Mouse (Mus musculus) testis, adult 2 months (tissue): ENCODE measurements around the gene Hist1h2ae. TPM values are rescaled to one million over a fixed set of nuclear protein-coding genes. Genes with fewer than 3 reads are reported as not detected.
A peak's percentile ranks its signal among the peaks of the same experiment; 100 is the strongest.
"Not testable (repeated sequence)": the region's sequence is repeated elsewhere in the genome, so short reads cannot be mapped to it uniquely, and the experiment has no call there.

Experiments used
- H3K27ac ChIP-seq: fragments of 200-500 bp; 2 replicates; pipeline ENCODE4 v1.5.1; 2012; ENCODE audit warnings: low read depth, low read length; ENCODE audit not compliant: control insufficient read depth, insufficient read depth
- H3K27me3 ChIP-seq: fragments of 200-500 bp; 2 replicates; pipeline ENCODE4 v1.6.1; 2012; ENCODE audit warnings: mild to moderate bottlenecking, low read length, moderate library complexity; ENCODE audit not compliant: control insufficient read depth, insufficient read depth
- H3K36me3 ChIP-seq: fragments of 200-500 bp; 2 replicates; pipeline ENCODE4 v1.6.1; 2012; ENCODE audit warnings: mild to moderate bottlenecking, low read length; ENCODE audit not compliant: control insufficient read depth, insufficient read depth
- H3K4me1 ChIP-seq: fragments of 200-500 bp; 2 replicates; pipeline ENCODE4 v1.6.1; 2012; ENCODE audit warnings: low read length; ENCODE audit not compliant: control insufficient read depth, insufficient read depth
- H3K4me3 ChIP-seq: fragments of 200-500 bp; 2 replicates; pipeline ENCODE4 v1.5.1; 2012; ENCODE audit warnings: low read depth, mild to moderate bottlenecking, low read length, moderate library complexity, mixed read lengths; ENCODE audit not compliant: control insufficient read depth
- CTCF ChIP-seq: fragments of 200-500 bp; IDR thresholded peaks from 2 replicates; pipeline ENCODE4 v1.5.1; 2012; ENCODE audit warnings: low read depth, mild to moderate bottlenecking, inconsistent platforms, low read length, moderate library complexity; ENCODE audit not compliant: control insufficient read depth, insufficient read depth, insufficient replicate concordance
- POLR2A ChIP-seq: fragments of 200-500 bp; IDR thresholded peaks from 2 replicates; pipeline ENCODE4 v1.6.1; 2012; ENCODE audit warnings: low read depth, mild to moderate bottlenecking, inconsistent platforms, low read length, moderate library complexity; ENCODE audit not compliant: control insufficient read depth
- polyA plus RNA-seq: library from polyadenylated mRNA; depleted of rRNA; stranded (reverse); fragments of >200 nt; gene quantifications from 2 replicates; pipeline ENCODE4 v1.2.3, GENCODE M21; 2012

Gene Hist1h2ae
- polyA plus RNA-seq, 1 experiment: 0.36 TPM

DNA sequence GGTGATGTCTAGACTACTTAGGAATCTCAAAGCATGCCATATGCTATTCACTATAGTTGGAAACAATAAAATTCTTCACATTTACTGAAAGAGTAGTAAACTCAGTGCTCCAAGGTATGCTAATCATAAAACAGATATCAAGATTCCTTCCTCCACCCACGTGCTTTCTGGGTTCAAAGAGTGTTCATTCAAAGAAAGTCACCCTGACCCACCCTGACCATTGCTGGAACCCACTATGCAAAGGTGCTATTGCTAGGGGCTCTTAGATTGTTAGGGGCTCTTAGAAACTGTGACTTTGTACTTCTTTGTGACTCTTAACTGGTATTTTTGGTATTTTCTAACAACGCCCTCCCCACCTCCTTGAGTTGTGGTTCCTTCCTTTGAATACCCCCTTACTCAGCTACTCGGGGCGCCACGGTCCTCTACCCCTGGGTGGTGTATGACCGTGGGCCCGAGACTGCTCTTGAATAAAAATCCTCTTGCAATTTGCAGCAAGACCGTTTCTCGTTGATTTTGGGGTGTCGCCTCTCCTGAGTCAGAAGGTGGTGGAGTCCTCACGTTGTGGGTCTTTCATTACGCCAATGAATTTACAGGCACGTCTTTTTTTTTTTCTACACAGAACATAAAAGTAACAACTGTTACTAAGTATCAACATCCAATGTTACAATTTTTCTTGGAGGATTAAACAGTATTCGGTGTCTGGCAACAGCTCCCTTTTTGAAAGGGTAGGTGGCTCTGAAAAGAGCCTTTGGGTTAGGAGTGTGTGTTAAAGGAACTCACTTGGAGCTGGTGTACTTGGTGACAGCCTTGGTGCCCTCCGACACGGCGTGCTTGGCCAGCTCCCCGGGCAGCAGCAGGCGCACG, 2.2 kb upstream of the Hist1h2ae start:
- H3K4me1 ChIP-seq, H3K27ac ChIP-seq, H3K4me3 ChIP-seq, H3K36me3 ChIP-seq, H3K27me3 ChIP-seq: not testable (repeated sequence)

DNA sequence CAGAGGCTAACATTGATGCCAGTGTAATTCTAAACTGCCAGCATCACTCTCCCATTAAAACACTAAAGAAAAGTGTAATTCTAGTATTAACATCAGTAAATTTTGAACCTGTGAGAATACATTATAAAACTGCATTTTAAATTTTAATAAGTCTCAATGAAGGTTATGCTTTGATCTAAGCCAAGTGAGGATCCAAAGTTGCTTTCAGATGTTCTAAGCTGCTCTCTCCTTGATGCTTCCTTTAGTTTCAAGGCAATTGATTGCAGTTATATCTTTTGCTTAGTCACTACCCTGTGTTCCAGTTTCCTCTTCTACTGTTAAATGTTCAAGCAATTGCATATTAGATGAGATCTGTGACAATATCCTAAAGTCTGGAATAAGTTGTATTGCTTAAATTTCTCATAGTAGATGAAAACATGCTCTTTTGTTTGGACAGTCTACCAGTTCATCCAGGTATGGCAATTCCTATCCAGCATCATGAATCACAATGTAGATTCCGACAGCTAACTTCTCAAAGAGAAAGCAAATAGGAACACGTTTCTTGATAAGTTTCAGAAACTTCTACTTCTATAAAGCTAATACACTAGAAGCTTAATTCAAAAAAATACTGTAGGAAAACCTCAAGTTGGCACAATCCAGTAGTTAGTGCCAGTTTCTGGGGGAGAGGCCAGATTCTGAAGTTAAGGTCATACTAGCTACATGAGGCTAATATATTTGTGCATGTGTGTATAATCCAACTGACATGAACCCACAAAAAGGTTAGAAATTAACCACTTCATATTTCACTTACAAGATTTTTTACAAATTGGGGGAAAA, 1.4 kb upstream of the Hist1h2ae start:
- peaks cover 4% of the 10 kb centered on the region for H3K4me1 ChIP-seq
- no peak overlapping the region for H3K27ac ChIP-seq
- TF ChIP-seq CTCF (no peak), POLR2A (no peak)
- no peaks in the 10 kb centered on the region for H3K36me3 ChIP-seq
- H3K4me3 ChIP-seq: no peak overlapping the region
- no peaks in the 10 kb centered on the region; the same call in 1 of the 2 replicates for H3K27me3 ChIP-seq

DNA sequence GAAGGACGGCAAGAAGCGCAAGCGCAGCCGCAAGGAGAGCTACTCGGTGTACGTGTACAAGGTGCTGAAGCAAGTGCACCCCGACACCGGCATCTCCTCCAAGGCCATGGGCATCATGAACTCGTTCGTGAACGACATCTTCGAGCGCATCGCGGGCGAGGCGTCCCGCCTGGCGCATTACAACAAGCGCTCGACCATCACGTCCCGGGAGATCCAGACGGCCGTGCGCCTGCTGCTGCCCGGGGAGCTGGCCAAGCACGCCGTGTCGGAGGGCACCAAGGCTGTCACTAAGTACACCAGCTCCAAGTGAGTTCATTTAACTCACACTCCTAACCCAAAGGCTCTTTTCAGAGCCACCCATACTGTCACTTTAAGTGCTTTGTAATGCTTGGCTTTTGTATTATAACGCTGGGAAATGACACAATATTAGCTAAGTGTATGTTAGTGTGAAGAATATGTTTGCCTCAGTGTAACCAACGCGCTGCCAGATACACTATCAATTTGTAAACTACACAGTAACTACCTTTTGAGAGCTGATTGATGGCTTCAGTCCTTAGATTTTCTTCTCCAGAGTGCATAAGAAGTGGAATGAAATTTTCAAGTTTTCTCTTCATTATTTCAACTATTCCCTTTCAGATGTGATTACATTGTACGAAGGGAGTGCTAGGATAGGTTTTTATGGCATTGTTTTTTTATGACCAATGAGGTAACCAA, 641 bp upstream of the Hist1h2ae start:
- not testable (repeated sequence) for H3K4me3 ChIP-seq, H3K4me1 ChIP-seq, H3K36me3 ChIP-seq, H3K27ac ChIP-seq, H3K27me3 ChIP-seq

DNA sequence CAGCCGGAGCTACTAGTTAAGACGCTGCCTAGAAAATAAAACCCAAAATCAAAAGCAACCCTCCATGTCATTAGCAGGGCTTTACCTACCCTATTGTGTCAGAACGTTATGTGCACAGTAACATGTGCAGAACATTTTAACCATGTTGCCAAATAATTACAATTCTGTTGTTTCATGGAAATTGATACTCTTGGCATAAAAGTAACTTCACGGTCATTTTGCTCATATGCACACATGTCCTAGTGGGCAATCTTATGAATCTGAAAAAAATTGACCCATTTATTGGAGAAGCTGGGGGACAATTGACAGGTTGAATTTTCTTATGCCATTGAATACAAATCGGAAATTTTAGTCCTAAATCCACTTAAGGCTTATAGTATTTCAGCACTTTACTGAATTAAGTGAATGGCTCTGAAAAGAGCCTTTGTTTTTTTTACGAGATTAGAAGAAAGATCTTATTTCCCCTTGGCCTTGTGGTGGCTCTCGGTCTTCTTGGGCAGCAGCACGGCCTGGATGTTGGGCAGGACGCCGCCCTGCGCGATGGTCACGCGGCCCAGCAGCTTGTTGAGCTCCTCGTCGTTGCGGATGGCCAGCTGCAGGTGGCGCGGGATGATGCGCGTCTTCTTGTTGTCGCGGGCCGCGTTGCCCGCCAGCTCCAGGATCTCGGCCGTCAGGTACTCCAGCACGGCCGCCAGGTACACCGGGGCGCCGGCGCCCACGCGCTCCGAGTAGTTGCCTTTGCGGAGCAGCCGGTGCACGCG, 579 bp downstream of the Hist1h2ae start:
- Histone ChIP-seq H3K27ac (peak overlapping the region; percentile 62; the same call in 1 of the 2 replicates), H3K4me3 (peak overlapping the region; percentile 44)
- H3K4me1 ChIP-seq, H3K27me3 ChIP-seq, H3K36me3 ChIP-seq: not testable (repeated sequence)

DNA sequence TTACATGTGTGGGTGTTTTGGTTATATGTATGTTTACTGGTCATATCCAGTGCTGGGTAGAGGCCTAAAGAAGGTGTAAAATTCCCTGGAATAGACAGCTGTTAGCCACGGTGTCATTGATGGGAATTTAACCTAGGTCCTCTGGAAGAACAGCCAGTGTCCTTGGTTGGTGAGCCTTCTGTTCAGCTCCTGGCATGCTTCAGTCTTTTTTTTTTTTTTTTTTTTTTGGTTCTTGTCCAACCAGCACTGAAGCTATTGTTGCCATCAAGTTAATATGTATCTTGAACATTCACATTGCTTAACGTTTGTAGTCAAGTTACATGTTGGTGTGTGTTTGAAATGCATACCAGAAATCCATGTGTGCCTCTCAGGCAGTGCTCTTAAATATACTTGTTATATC, 6.5 kb downstream of the Hist1h2ae start:
- Histone ChIP-seq H3K27ac (no peak overlapping the region), H3K36me3 (no peaks in the 10 kb centered on the region), H3K27me3 (no peaks in the 10 kb centered on the region), H3K4me1 (peaks cover 4% of the 10 kb centered on the region), H3K4me3 (no peak overlapping the region)
- TF ChIP-seq POLR2A: no peak
- TF ChIP-seq CTCF: no peak

DNA sequence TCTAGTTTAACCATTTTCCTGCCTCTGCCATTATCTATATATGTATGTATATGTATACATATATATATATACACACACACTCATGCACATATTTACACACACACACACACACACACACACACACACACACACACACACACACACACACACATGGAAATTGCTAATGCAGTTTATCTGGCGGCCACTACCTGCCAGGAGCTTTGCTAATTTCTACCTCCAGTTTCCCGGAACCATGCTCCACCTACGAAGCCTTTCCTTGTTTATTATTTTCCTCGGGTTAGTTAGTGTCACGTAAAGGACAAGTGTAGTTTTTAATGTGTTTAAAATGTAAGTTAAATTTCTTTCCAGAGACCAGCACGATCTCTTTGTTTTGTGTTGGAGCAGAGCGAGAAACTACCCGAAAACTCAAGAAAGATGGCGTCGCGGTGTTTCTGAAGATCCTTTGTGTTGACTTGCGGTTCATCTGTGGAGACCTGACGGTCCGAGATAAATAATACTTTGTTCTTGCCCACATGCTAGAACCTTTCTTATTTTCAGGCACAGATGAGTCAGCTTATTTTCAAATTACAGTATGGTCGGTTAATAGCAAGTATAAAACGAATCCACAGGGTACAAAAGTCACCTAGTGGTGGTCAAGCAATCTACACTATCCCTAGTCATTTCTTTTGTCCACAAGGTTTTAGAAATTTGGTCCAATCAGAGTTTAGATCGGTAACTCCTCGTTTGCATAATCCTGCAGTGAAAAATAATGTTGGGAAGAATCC, 8.1 kb downstream of the Hist1h2ae start:
- Histone ChIP-seq H3K36me3 (no peaks in the 10 kb centered on the region), H3K27me3 (no peaks in the 10 kb centered on the region), H3K27ac (peak overlapping the region; percentile 75), H3K4me3 (peak overlapping the region; percentile 34; the same call in 1 of the 2 replicates), H3K4me1 (peaks cover 4% of the 10 kb centered on the region)
- TF ChIP-seq CTCF (no peak), POLR2A (no peak)
